Mouse (Mus musculus) lung, adult 2 months (tissue): ENCODE data around the gene Rhbdd2.

ENCODE experiments used
- CTCF ChIP-seq: fragments of 200-500 bp; IDR thresholded peaks from 2 replicates; pipeline ENCODE4 v1.5.1; 2011; ENCODE audit warnings: mild to moderate bottlenecking, low read length, control low read depth; ENCODE audit not compliant: insufficient read depth
- POLR2A ChIP-seq: fragments of 200-500 bp; IDR thresholded peaks from 2 replicates; pipeline ENCODE4 v1.6.1; 2011; ENCODE audit warnings: low read depth, mild to moderate bottlenecking, control low read depth, low read length, borderline replicate concordance; ENCODE audit errors: extremely low read depth

DNA sequence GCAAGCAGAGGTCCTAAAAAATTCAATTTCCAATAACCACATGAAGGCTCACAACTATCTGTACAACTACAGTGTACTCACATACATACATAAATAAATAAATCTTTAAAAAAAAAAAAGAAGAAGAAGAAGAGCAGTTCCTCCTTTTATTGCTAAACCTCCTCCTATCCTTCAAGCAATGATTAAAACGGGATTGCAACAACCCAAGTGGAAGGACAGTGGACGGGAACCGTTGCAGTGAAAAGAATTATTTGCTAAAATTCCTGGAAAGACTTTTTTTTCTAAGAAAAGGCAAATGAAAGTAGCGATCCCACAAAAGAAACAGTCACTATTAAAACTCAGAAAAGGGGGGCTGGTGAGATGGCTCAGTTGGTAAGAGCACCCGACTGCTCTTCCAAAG, 34.5 kb downstream of the Rhbdd2 start:
- TF ChIP-seq CTCF (no peak), POLR2A (no peak)
